Mouse (Mus musculus): ENCODE results near the gene Gm26741.

DNA sequence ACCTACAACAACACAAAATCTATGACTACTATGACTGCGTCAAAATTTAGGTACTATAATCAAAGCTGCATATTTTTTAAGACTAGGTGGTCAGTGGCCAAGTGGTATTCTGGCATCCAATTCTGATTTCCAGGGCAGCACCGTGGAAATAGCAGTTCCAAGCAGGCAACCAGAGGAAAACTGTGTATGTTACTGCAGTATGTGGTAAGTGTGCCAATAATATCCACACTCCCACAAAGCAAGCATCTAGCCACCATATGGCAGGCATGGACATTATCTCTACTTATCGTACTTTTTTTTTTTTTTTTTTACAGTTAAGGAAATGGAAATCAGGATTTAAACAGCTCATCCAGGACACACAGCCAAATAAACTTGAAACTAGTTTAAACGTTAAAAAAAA, 9.8 kb downstream of the Gm26741 start:
- TF ChIP-seq POLR2A (IDR thresholded peaks at IDR 0.05; ENCODE audit: insufficient read length, low read depth) (no peak), USF1 (IDR thresholded peaks at IDR 0.05; ENCODE audit: low read depth) (no peak)
